Mouse (Mus musculus): ENCODE measurements around the gene Rad17. TPM values are rescaled to one million over a fixed set of nuclear protein-coding genes. Genes with fewer than 3 reads are reported as not detected.

The Rad17 gene
- polyA plus RNA-seq, 1 experiment from 2014 or later: 16.7 TPM

- WGBS: 88% methylated on average over 11 of the region's 11 CpGs
- no peak overlapping the region for H3K4me3 ChIP-seq
- no peak for DNase-seq (ENCODE audit: low spot score)
Observed at GRCm38 (mm10) chr13:100603738-100604095, 47.1 kb downstream of the Rad17 start.

GRCm38 (mm10) chr13:100603031-100603737 lies 47.7 kb downstream of the Rad17 start:
- Histone ChIP-seq H3K4me1 (replicated peaks) (peaks cover 9% of the 10 kb centered on the region; the same call in 1 of the 2 replicates), H3K27ac (no peak overlapping the region), H3K4me3 (no peak overlapping the region), H3K36me3 (no peaks in the 10 kb centered on the region), H3K27me3 (ENCODE audit: insufficient read depth, poor library complexity, severe bottlenecking) (no peaks in the 10 kb centered on the region), H3K9me3 (no peaks in the 10 kb centered on the region)
- DNase-seq (ENCODE audit: low spot score): no peak
- 89% methylated on average over 10 of the region's 10 CpGs for WGBS

More at GRCm38 (mm10) chr13:100603738-100604095, 47.1 kb downstream of the Rad17 start:
- no peaks in the 10 kb centered on the region for H3K36me3 ChIP-seq
- peaks cover 9% of the 10 kb centered on the region; the same call in 1 of the 2 replicates for H3K4me1 ChIP-seq (replicated peaks)
- no peak overlapping the region for H3K27ac ChIP-seq
- H3K9me3 ChIP-seq: no peaks in the 10 kb centered on the region
- no peaks in the 10 kb centered on the region for H3K27me3 ChIP-seq (ENCODE audit: insufficient read depth, poor library complexity, severe bottlenecking)

GRCm38 (mm10) chr13:100602239-100602902 lies 48.5 kb downstream of the Rad17 start:
- H3K4me1 ChIP-seq (replicated peaks): peaks cover 9% of the 10 kb centered on the region; the same call in 1 of the 2 replicates
- no peak overlapping the region for H3K4me3 ChIP-seq
- no peaks in the 10 kb centered on the region for H3K36me3 ChIP-seq
- no peak for DNase-seq (ENCODE audit: low spot score)
- H3K27ac ChIP-seq: no peak overlapping the region
- no peaks in the 10 kb centered on the region for H3K27me3 ChIP-seq (ENCODE audit: insufficient read depth, poor library complexity, severe bottlenecking)
- WGBS: 65% methylated on average over 5 of the region's 5 CpGs
- H3K9me3 ChIP-seq: no peaks in the 10 kb centered on the region

GRCm38 (mm10) chr13:100601034-100601433 lies 49.8 kb downstream of the Rad17 start:
- 64% methylated on average over 8 of the region's 8 CpGs for WGBS
- H3K27me3 ChIP-seq (ENCODE audit: insufficient read depth, poor library complexity, severe bottlenecking): no peaks in the 10 kb centered on the region
- no peak for DNase-seq (ENCODE audit: low spot score)
- H3K27ac ChIP-seq: no peak overlapping the region
- H3K4me3 ChIP-seq: no peak overlapping the region
- H3K36me3 ChIP-seq: no peaks in the 10 kb centered on the region
- peaks cover 15% of the 10 kb centered on the region; the same call in 1 of the 2 replicates for H3K4me1 ChIP-seq (replicated peaks)
- no peaks in the 10 kb centered on the region for H3K9me3 ChIP-seq

GRCm38 (mm10) chr13:100600317-100600716 lies 50.5 kb downstream of the Rad17 start:
- no peaks in the 10 kb centered on the region for H3K9me3 ChIP-seq
- no peak overlapping the region for H3K27ac ChIP-seq
- H3K4me1 ChIP-seq (replicated peaks): peaks cover 15% of the 10 kb centered on the region; the same call in 1 of the 2 replicates
- H3K4me3 ChIP-seq: no peak overlapping the region
- no peak for DNase-seq (ENCODE audit: low spot score)
- no peaks in the 10 kb centered on the region for H3K36me3 ChIP-seq
- WGBS: 77% methylated on average over 12 of the region's 12 CpGs
- H3K27me3 ChIP-seq (ENCODE audit: insufficient read depth, poor library complexity, severe bottlenecking): no peaks in the 10 kb centered on the region

DNA sequence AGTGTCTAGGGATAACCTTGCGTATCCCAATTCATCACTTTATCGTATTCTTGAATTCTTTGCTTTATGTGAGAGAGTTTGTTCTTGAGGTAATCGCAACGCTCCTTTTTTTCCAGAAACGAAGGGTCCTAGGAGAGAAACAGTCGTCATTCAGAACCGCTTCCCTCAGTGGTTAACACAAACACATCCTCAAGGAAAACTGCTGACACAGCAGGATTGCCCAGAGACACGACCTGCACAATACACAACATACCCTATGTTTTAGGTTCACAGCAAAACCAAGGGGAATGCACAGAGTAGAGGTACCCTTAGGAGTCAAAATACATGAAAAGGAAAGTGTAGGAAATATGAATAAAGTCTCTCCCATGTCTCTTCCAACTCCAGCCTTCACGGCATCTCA lies 53.6 kb downstream of the Rad17 start:
- Histone ChIP-seq H3K4me3 (no peak overlapping the region), H3K4me1 (replicated peaks) (peaks cover 10% of the 10 kb centered on the region; the same call in 1 of the 2 replicates), H3K9me3 (no peaks in the 10 kb centered on the region), H3K27me3 (ENCODE audit: insufficient read depth, poor library complexity, severe bottlenecking) (no peaks in the 10 kb centered on the region), H3K27ac (no peak overlapping the region), H3K36me3 (no peaks in the 10 kb centered on the region)
- WGBS: 78% methylated on average over 9 of the region's 9 CpGs
- no peak for DNase-seq (ENCODE audit: low spot score)

DNA sequence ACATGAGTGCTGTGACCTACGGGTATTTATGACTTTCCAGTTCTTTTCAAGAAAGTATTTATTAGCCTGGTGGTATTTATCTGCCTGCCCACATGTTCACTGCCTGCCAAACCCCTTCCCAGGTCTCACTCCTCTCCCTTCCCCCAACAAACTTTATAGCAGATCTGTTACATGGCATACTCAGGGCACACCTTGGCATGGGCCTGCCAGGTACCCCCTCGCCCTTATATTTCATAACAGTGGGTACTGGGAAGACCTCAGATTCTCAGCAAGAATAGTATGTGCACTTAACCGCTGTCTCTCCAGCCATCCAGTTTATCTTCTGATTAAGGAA lies 55.3 kb downstream of the Rad17 start:
- Histone ChIP-seq H3K4me1 (replicated peaks) (peaks cover 5% of the 10 kb centered on the region; the same call in 1 of the 2 replicates), H3K36me3 (no peaks in the 10 kb centered on the region), H3K27ac (no peak overlapping the region), H3K4me3 (no peak overlapping the region), H3K9me3 (no peaks in the 10 kb centered on the region), H3K27me3 (ENCODE audit: insufficient read depth, poor library complexity, severe bottlenecking) (no peaks in the 10 kb centered on the region)
- 87% methylated on average over 3 of the region's 3 CpGs for WGBS
- no peak for DNase-seq (ENCODE audit: low spot score)

DNA sequence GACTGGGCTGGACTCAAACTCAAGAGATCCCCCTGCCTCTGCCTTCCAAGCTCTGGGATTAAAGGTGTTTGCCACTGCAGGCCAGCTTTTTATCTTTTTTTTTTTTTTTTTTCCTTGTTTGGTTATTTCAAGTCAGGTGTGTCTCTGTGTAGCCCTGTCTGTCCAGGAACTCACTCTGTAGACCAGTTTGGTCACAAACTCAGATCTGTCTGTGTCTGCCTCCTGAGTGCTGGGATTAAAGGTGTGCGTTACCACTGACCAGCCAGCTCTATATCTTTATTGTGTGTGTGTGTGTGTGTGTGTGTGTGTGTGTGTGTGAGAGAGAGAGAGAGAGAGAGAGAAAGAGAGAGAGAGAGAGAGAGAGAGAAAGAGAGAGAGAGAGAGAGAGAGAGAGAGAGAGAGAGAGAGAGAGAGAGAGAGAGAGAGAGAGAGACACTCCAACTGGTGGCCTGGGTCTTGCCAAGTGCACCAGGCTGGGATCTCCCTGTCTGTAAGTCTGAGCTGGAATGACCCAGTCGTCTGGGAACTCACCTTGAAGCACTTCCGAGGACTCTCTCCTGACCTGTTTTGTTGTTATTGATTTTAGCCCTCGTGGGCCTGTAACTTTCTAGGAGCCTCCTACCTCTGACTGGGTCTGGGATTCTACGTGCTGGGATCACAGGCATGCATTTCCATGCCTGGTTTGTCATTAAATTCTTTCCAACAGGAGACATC lies 55.9 kb downstream of the Rad17 start:
- peaks cover 5% of the 10 kb centered on the region; the same call in 1 of the 2 replicates for H3K4me1 ChIP-seq (replicated peaks)
- no peaks in the 10 kb centered on the region for H3K9me3 ChIP-seq
- H3K36me3 ChIP-seq: no peaks in the 10 kb centered on the region
- no peak overlapping the region for H3K27ac ChIP-seq
- no peaks in the 10 kb centered on the region for H3K27me3 ChIP-seq (ENCODE audit: insufficient read depth, poor library complexity, severe bottlenecking)
- H3K4me3 ChIP-seq: no peak overlapping the region
- WGBS: 80% methylated on average over 5 of the region's 5 CpGs
- DNase-seq (ENCODE audit: low spot score): no peak

DNA sequence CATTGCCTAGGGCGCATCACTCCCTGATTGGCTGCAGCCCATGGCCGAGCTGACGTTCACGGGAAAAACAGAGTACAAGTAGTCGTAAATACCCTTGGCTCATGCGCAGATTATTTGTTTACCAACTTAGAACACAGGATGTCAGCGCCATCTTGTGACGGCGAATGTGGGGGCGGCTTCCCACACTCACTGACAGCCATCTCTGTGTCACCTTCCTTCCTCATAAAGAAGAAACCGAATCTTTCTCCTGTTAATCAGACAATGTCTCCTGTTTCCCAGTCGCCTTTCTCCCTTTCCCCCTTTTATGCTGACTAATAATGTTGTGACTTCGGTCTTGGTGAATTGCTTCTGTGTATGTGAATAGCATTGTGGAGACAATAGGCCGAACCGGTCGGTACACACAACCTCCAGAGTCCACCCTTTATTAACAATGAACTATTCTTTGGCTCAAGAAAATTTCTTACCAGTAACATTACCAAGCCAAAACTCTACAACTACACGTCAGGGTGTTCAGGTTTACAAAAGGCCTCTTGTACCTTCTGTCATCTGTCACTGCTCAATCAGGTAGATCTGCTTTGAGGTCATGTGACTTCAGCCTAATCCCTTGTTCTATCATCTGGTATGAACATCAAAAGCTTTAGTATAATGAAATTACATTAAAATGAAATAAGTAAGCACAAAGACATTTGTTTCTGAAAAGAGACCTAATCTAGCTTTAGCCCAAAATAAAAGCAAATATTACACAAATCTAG lies 56.6 kb downstream of the Rad17 start:
- H3K27me3 ChIP-seq (ENCODE audit: insufficient read depth, poor library complexity, severe bottlenecking): no peaks in the 10 kb centered on the region
- DNase-seq (ENCODE audit: low spot score): no peak
- H3K4me3 ChIP-seq: peak overlapping the region; percentile 2; the same call in 1 of the 2 replicates
- H3K4me1 ChIP-seq (replicated peaks): peaks cover 5% of the 10 kb centered on the region; the same call in 1 of the 2 replicates
- 60% methylated on average over 12 of the region's 17 CpGs for WGBS
- no peaks in the 10 kb centered on the region for H3K9me3 ChIP-seq
- no peaks in the 10 kb centered on the region for H3K36me3 ChIP-seq
- no peak overlapping the region for H3K27ac ChIP-seq

- Histone ChIP-seq H3K27ac (no peak overlapping the region), H3K27me3 (ENCODE audit: insufficient read depth, poor library complexity, severe bottlenecking) (no peaks in the 10 kb centered on the region), H3K4me1 (replicated peaks) (no peaks in the 10 kb centered on the region), H3K9me3 (no peaks in the 10 kb centered on the region), H3K36me3 (no peaks in the 10 kb centered on the region), H3K4me3 (no peak overlapping the region)
- no peak for DNase-seq (ENCODE audit: low spot score)
- WGBS: 89% methylated on average over 12 of the region's 12 CpGs
Observed at GRCm38 (mm10) chr13:100588646-100589045, 62.2 kb downstream of the Rad17 start.

- Histone ChIP-seq H3K27me3 (ENCODE audit: insufficient read depth, poor library complexity, severe bottlenecking) (no peaks in the 10 kb centered on the region), H3K4me1 (replicated peaks) (peaks cover 10% of the 10 kb centered on the region), H3K27ac (no peak overlapping the region), H3K36me3 (no peaks in the 10 kb centered on the region), H3K9me3 (no peaks in the 10 kb centered on the region), H3K4me3 (no peak overlapping the region)
- no peak for DNase-seq (ENCODE audit: low spot score)
- WGBS: 49% methylated on average over 6 of the region's 6 CpGs
Observed at GRCm38 (mm10) chr13:100582144-100582543, 68.7 kb downstream of the Rad17 start.

- Histone ChIP-seq H3K9me3 (no peaks in the 10 kb centered on the region), H3K4me3 (no peak overlapping the region), H3K27me3 (ENCODE audit: insufficient read depth, poor library complexity, severe bottlenecking) (no peaks in the 10 kb centered on the region), H3K27ac (no peak overlapping the region), H3K36me3 (no peaks in the 10 kb centered on the region), H3K4me1 (replicated peaks) (peaks cover 10% of the 10 kb centered on the region)
- no peak for DNase-seq (ENCODE audit: low spot score)
- WGBS: 47% methylated on average over 3 of the region's 3 CpGs
Observed at GRCm38 (mm10) chr13:100581701-100582100, 69.2 kb downstream of the Rad17 start.
